Mouse (Mus musculus) midbrain, embryonic 12.5 days (tissue): ENCODE results near the gene 1810065E05Rik. TPM values are rescaled to one million over a fixed set of nuclear protein-coding genes. Genes with fewer than 3 reads are reported as not detected.
A peak's percentile ranks its signal among the peaks of the same experiment; 100 is the strongest.

Experiments
- ATAC-seq: fragments of 200-750 bp; cut with Nextera tagmentation; 2 replicates; pipeline ENCODE4 v1.8.0; 2017; ENCODE audit warnings: low read depth, moderate TSS enrichment, moderate library complexity; ENCODE audit not compliant: low FRiP score
- H3K27ac ChIP-seq: fragments of 300-500 bp; sonication (generic); replicated peaks from 2 replicates; pipeline ENCODE4 v1.5.1; 2016; ENCODE audit warnings: mild to moderate bottlenecking
- H3K27me3 ChIP-seq: fragments of 300-500 bp; sonication (generic); 2 replicates; pipeline ENCODE4 v1.6.1; 2016; ENCODE audit warnings: mild to moderate bottlenecking
- H3K36me3 ChIP-seq: fragments of 300-500 bp; sonication (generic); 2 replicates; pipeline ENCODE4 v1.6.1; 2016
- H3K4me1 ChIP-seq: fragments of 300-500 bp; sonication (generic); 2 replicates; pipeline ENCODE4 v1.6.1; 2016
- H3K4me2 ChIP-seq: fragments of 300-500 bp; sonication (generic); replicated peaks from 2 replicates; pipeline ENCODE4 v1.6.1; 2016; ENCODE audit warnings: mild to moderate bottlenecking, moderate library complexity
- H3K4me3 ChIP-seq: fragments of 300-500 bp; sonication (generic); 2 replicates; pipeline ENCODE4 v1.5.1; 2016; ENCODE audit warnings: mild to moderate bottlenecking
- H3K9ac ChIP-seq: fragments of 300-500 bp; sonication (generic); replicated peaks from 2 replicates; pipeline ENCODE4 v1.6.1; 2016; ENCODE audit warnings: mild to moderate bottlenecking, moderate library complexity
- H3K9me3 ChIP-seq: fragments of 300-500 bp; sonication (generic); 2 replicates; pipeline ENCODE4 v1.6.1; 2016; ENCODE audit warnings: mild to moderate bottlenecking
- WGBS: fragments of 180-500 bp; shearing (Covaris S2); methylation state at CpG from one replicate; pipeline ENCODE4 v1.1.7; 2016; 5-methylcytosine and 5-hydroxymethylcytosine counted together
- polyA plus RNA-seq: library from polyadenylated mRNA; unstranded; fragments of >200 nt; fragmentation: Nextera tagmentation; extraction: Ambion mirVana; gene quantifications from 2 replicates; pipeline ENCODE4 v1.2.1, GENCODE M21; 2016

1810065E05Rik gene
- polyA plus RNA-seq: not detected in 2 replicates

GRCm38 (mm10) chr11:58420815-58421214, at the start of gene 1810065E05Rik:
TSS of gene 1810065E05Rik (plus strand) at chr11:58421111.
- no peak within 1 kb of the TSS for H3K27ac ChIP-seq
- H3K9me3 ChIP-seq: no peaks in the 10 kb centered on the region
- no peaks in the 10 kb centered on the region for H3K36me3 ChIP-seq
- no peak within 1 kb of the TSS for H3K4me2 ChIP-seq
- no peak within 1 kb of the TSS for H3K9ac ChIP-seq
- no peak for ATAC-seq
- H3K4me3 ChIP-seq: no peak within 1 kb of the TSS
- H3K27me3 ChIP-seq: no peaks in the 10 kb centered on the region
- 89% methylated on average over 1 of the region's 1 CpGs for WGBS
- no peaks in the 10 kb centered on the region for H3K4me1 ChIP-seq

- Histone ChIP-seq H3K4me3 (no peak overlapping the region), H3K27me3 (no peaks in the 10 kb centered on the region), H3K4me1 (no peaks in the 10 kb centered on the region), H3K9me3 (no peaks in the 10 kb centered on the region), H3K4me2 (no peak overlapping the region), H3K36me3 (no peaks in the 10 kb centered on the region), H3K9ac (no peak overlapping the region), H3K27ac (no peak overlapping the region)
- 87% methylated on average over 2 of the region's 2 CpGs for WGBS
- ATAC-seq: no peak
Measured at GRCm38 (mm10) chr11:58377273-58377672, 43.6 kb upstream of the 1810065E05Rik start.

- no peaks in the 10 kb centered on the region for H3K27me3 ChIP-seq
- H3K9ac ChIP-seq: no peak overlapping the region
- no peaks in the 10 kb centered on the region for H3K9me3 ChIP-seq
- no peak for ATAC-seq
- H3K36me3 ChIP-seq: no peaks in the 10 kb centered on the region
- H3K27ac ChIP-seq: no peak overlapping the region
- no peaks in the 10 kb centered on the region for H3K4me1 ChIP-seq
- no peak overlapping the region for H3K4me2 ChIP-seq
- WGBS: 66% methylated on average over 1 of the region's 1 CpGs
- H3K4me3 ChIP-seq: no peak overlapping the region
Measured at GRCm38 (mm10) chr11:58377686-58378085, 43.2 kb upstream of the 1810065E05Rik start.

- no peak within 1 kb of the TSS for H3K27ac ChIP-seq
- no peaks in the 10 kb centered on the region for H3K36me3 ChIP-seq
- no peaks in the 10 kb centered on the region for H3K27me3 ChIP-seq
- H3K4me1 ChIP-seq: no peaks in the 10 kb centered on the region
- H3K4me3 ChIP-seq: no peak within 1 kb of the TSS
- no peaks in the 10 kb centered on the region for H3K9me3 ChIP-seq
- ATAC-seq: no peak
- 92% methylated on average over 3 of the region's 3 CpGs for WGBS
- no peak within 1 kb of the TSS for H3K9ac ChIP-seq
- H3K4me2 ChIP-seq: no peak within 1 kb of the TSS
Measured at GRCm38 (mm10) chr11:58378763-58379278, 42.1 kb upstream of the 1810065E05Rik start, which contains the start of gene Lypd8. TSS of gene Lypd8 (plus strand) at chr11:58379043.

GRCm38 (mm10) chr11:58379516-58379915, 41.4 kb upstream of the 1810065E05Rik start:
- no peak overlapping the region for H3K4me2 ChIP-seq
- no peak overlapping the region for H3K9ac ChIP-seq
- no peaks in the 10 kb centered on the region for H3K9me3 ChIP-seq
- no peak overlapping the region for H3K27ac ChIP-seq
- 88% methylated on average over 1 of the region's 1 CpGs for WGBS
- H3K36me3 ChIP-seq: no peaks in the 10 kb centered on the region
- H3K27me3 ChIP-seq: no peaks in the 10 kb centered on the region
- H3K4me3 ChIP-seq: no peak overlapping the region
- no peaks in the 10 kb centered on the region for H3K4me1 ChIP-seq
- ATAC-seq: no peak

GRCm38 (mm10) chr11:58382471-58382870, 38.4 kb upstream of the 1810065E05Rik start:
- Histone ChIP-seq H3K4me2 (no peak overlapping the region), H3K4me1 (no peaks in the 10 kb centered on the region), H3K27ac (no peak overlapping the region), H3K9ac (no peak overlapping the region), H3K36me3 (no peaks in the 10 kb centered on the region), H3K4me3 (no peak overlapping the region), H3K9me3 (no peaks in the 10 kb centered on the region), H3K27me3 (no peaks in the 10 kb centered on the region)
- 91% methylated on average over 6 of the region's 6 CpGs for WGBS
- no peak for ATAC-seq

- Histone ChIP-seq H3K4me2 (no peak overlapping the region), H3K27me3 (no peaks in the 10 kb centered on the region), H3K9me3 (no peaks in the 10 kb centered on the region), H3K4me1 (peaks cover 16% of the 10 kb centered on the region), H3K36me3 (no peaks in the 10 kb centered on the region), H3K27ac (no peak overlapping the region), H3K4me3 (no peak overlapping the region), H3K9ac (no peak overlapping the region)
- peak; percentile 62 for ATAC-seq
- WGBS: 50% methylated on average over 6 of the region's 6 CpGs
Measured at GRCm38 (mm10) chr11:58399985-58400645, 20.8 kb upstream of the 1810065E05Rik start.

GRCm38 (mm10) chr11:58400655-58401054, 20.3 kb upstream of the 1810065E05Rik start:
- H3K36me3 ChIP-seq: no peaks in the 10 kb centered on the region
- no peak for ATAC-seq
- no peak overlapping the region for H3K4me3 ChIP-seq
- H3K27ac ChIP-seq: peak overlapping the region; percentile 68
- no peak overlapping the region for H3K9ac ChIP-seq
- WGBS: 50% methylated on average over 5 of the region's 5 CpGs
- H3K4me1 ChIP-seq: peaks cover 16% of the 10 kb centered on the region
- no peaks in the 10 kb centered on the region for H3K9me3 ChIP-seq
- no peaks in the 10 kb centered on the region for H3K27me3 ChIP-seq
- no peak overlapping the region for H3K4me2 ChIP-seq

- Histone ChIP-seq H3K4me3 (no peak overlapping the region), H3K27me3 (no peaks in the 10 kb centered on the region)
- WGBS: 82% methylated on average over 3 of the region's 3 CpGs
Measured at GRCm38 (mm10) chr11:58408066-58408465, 12.8 kb upstream of the 1810065E05Rik start.

GRCm38 (mm10) chr11:58418336-58418735, 2.6 kb upstream of the 1810065E05Rik start:
- Histone ChIP-seq H3K9me3 (no peaks in the 10 kb centered on the region), H3K4me3 (no peak overlapping the region), H3K36me3 (no peaks in the 10 kb centered on the region), H3K27me3 (no peaks in the 10 kb centered on the region), H3K4me2 (no peak overlapping the region), H3K4me1 (no peaks in the 10 kb centered on the region), H3K9ac (no peak overlapping the region), H3K27ac (no peak overlapping the region)
- WGBS: 77% methylated on average over 3 of the region's 3 CpGs
- ATAC-seq: no peak

More at GRCm38 (mm10) chr11:58408066-58408465, 12.8 kb upstream of the 1810065E05Rik start:
- no peak for ATAC-seq
- Histone ChIP-seq H3K36me3 (no peaks in the 10 kb centered on the region), H3K9ac (no peak overlapping the region), H3K4me2 (no peak overlapping the region), H3K9me3 (no peaks in the 10 kb centered on the region), H3K4me1 (no peaks in the 10 kb centered on the region), H3K27ac (no peak overlapping the region)

- 98% methylated on average over 3 of the region's 3 CpGs for WGBS
Measured at GRCm38 (mm10) chr11:58432259-58432658, 11.3 kb downstream of the 1810065E05Rik start, which contains the start of gene Gm12253. TSS of gene Gm12253 (plus strand) at chr11:58432559.

GRCm38 (mm10) chr11:58437866-58438265, 17.0 kb downstream of the 1810065E05Rik start:
- no peaks in the 10 kb centered on the region for H3K27me3 ChIP-seq
- no peak overlapping the region for H3K27ac ChIP-seq
- no peak overlapping the region for H3K4me3 ChIP-seq
- 71% methylated on average over 5 of the region's 5 CpGs for WGBS
- no peaks in the 10 kb centered on the region for H3K4me1 ChIP-seq
- ATAC-seq: no peak
- H3K9me3 ChIP-seq: no peaks in the 10 kb centered on the region
- no peaks in the 10 kb centered on the region for H3K36me3 ChIP-seq
- H3K4me2 ChIP-seq: no peak overlapping the region
- no peak overlapping the region for H3K9ac ChIP-seq

More at GRCm38 (mm10) chr11:58432259-58432658, 11.3 kb downstream of the 1810065E05Rik start, which contains the start of gene Gm12253:
- Histone ChIP-seq H3K9me3 (no peaks in the 10 kb centered on the region), H3K27me3 (no peaks in the 10 kb centered on the region), H3K4me2 (no peak within 1 kb of the TSS), H3K9ac (no peak within 1 kb of the TSS), H3K4me3 (no peak within 1 kb of the TSS), H3K4me1 (no peaks in the 10 kb centered on the region), H3K27ac (no peak within 1 kb of the TSS), H3K36me3 (no peaks in the 10 kb centered on the region)
- ATAC-seq: no peak
